Mouse (Mus musculus) left cerebral cortex, postnatal 4 days (tissue): ENCODE results near the gene Palm. TPM values are rescaled to one million over a fixed set of nuclear protein-coding genes. Genes with fewer than 3 reads are reported as not detected.
"Not testable (repeated sequence)": the region's sequence is repeated elsewhere in the genome, so short reads cannot be mapped to it uniquely, and the experiment has no call there.

ENCODE experiments used
- DNase-seq: peaks from one replicate; pipeline ENCODE4 v3.0.0-alpha.2; 2022
- intact Hi-C: fragments of 180-260 bp; cut with DNase I; formaldehyde crosslinking; loops from one replicate; pipeline ENCODE4 v1.15.1; 2025
- total RNA-seq, 2 experiments: library from RNA; stranded (reverse); gene quantifications; 2 replicates each; pipeline ENCODE4 v1.2.3; 2021

Palm gene
- 100 to 1,000 TPM; 404 to 409 TPM for total RNA-seq

DNA sequence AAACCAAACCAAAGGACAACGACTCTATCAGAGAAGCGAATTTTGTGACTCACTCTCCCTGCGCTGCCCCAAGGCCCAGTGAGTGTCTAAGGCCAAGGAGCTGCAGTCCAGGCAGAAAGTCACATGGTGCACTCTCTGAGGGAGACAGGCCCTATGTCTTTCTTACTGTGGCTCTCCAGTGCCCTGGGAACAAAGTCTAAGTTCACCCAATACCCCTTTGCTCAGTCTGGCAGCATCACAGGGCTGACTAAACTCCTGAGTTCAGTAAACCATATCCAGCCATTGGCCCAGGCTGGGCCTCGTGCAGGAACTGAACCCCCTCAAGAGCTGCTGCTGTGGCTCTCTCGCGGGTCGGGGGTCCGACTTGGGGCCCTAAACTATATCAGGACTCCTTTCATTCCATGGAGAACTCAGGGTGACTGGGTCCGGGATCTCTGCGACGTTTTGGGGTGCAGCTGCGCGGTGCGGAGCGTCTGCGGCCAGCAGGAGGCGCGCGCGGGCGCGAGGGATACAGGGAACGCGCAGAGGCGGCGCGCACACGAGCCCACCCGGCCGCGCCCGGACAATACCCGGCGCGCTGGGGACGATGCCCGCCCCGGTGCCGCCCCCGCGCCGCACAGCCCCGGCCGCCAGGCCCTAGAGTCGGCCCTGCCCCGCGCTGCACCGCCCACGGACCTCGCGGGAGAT lies at the start of gene Palm:
Gene Palm (plus strand): TSS at position 522 of the 687 bp plus-strand sequence.
- peak; percentile 84 for DNase-seq
- intact Hi-C loops = no loop called here

DNA sequence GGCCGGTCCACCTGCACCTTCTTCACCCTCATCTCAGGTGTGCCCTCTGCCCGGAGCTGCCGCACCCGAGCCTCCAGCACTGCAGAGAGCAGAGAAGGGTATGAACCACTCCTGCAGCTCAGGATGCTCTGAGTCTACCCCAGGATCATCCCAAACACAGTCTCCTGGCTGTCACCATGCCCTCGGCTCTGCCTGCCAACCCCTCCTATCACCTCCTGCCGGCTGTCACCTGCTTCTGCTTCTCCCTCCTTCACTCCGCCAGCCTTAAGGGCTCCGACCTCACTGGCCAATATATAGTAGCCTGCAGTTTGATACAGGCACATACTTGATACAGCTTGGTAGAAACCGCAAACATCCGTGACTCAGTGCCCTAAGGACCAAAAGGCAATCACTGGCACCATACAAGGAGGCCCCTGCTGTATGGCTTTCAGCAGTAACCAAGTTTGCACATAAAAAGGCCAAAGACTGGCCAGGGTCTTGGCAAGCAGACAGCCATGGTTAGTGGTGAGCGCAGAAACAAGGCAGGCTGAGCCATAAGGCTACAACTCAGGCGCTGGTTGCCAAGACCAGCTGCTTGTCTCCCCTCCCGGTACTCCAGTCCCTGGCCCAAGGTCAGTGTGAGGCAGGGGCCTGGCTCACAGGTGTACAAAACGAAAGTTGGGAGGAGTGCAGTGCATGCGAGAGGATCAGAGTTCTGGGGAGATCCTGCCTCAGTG lies 49.6 kb upstream of the Palm start:
- no peak for DNase-seq
- intact Hi-C loops = no loop called here

DNA sequence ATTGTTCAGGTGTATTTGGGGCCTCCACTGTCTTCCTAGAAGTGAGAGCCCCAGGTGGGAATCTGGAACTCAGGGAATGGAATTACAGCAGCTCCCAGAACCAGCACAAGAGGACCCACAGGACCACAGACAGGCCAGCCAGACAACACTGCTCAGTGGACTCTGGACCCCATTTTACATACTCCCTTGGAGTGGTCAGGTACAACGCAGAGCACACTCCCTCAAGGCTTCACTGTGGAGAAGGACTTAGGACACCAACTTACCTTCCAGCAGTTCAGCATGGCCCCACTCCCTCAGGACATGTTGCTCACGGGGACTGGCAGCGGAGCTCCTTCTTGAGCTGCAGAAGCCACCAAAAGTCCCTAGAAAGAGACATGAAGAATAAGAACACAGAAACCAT lies 48.0 kb upstream of the Palm start:
- intact Hi-C loops = no loop called here
- no peak for DNase-seq

DNA sequence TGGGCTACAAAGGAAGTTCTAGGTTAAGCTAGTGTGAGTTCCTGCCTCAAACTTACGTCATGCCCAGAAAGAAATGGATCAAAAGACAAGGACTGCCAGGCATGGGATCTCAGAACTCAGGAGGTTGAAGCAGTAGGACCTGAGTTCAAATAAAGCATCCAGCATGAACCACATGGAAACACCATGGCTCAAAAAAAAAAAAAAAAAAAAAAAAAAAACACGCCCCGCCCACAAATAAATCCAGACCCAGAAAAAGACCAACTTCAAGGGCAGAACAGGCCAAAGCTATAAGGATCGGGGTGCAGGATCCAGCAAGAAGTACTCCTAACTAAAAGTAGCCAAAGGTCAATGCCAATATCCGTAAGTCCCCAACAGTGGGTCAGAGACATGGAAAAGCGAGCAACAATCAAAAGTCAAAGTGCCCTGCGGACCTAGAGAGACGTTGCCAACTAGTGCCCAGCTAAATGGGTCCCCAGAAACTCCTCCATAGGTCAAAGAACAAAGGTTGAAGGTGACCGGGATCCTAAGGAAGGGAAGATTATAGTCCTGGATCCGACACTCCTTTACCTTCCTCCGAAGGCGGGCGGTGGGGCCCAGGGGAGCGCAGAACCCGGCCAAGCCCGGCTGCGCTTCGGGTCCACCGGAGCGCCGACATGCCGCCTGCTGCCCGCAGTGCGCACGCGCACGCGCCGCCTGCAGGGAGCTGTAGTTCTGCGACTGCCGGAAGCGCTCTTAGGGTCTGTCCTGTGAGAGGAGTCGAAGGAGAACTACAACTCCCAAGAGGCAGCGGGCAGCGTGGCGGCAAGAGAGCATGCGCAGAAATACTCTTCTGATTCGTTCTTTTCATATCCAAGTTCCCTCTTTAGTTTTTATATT lies 47.2 kb upstream of the Palm start, which contains the start of gene Polrmt:
Gene Polrmt (minus strand): TSS at position 684 of the 876 bp plus-strand sequence.
- peak; percentile 97 for DNase-seq
- intact Hi-C loops = no loop called here

DNA sequence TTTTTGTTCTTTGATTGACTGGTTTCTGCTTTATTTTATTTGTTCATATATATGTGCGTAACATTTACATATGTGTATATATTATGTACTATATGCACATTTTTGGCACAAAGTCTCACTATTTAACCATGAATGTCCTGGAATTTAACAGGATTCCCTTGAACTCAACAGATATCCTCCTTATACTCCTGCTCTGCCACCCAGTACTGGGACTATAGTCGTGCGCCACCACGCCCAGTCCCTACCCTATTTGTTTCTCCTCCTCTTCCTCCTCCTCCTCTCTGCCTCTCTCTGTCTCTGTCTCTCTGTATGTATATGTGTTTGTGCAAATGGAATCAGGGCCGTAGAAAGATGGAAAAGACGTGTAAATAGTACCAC lies 46.6 kb upstream of the Palm start:
- DNase-seq = no peak
- intact Hi-C loops = no loop called here

DNA sequence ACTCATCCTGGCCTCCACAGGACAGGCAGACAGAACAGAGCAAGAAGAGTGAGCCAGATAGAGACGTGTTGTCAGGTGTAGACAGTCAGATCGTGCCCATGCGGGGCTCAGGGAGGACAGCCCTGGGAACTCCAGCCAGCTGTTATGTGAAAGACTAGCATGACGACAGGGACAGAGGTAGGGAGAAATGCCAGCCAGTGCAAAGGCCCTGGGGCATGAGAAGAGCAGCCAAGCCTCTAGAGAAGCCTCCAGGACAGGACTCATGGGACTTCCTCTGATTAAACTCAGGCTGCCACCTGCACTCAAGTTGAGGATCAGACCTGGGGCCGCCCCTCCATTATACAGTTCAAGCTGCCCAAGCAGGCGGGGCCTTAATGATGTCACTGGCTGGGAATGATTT lies 44.9 kb upstream of the Palm start:
- intact Hi-C loops = no loop called here
- DNase-seq = no peak

DNA sequence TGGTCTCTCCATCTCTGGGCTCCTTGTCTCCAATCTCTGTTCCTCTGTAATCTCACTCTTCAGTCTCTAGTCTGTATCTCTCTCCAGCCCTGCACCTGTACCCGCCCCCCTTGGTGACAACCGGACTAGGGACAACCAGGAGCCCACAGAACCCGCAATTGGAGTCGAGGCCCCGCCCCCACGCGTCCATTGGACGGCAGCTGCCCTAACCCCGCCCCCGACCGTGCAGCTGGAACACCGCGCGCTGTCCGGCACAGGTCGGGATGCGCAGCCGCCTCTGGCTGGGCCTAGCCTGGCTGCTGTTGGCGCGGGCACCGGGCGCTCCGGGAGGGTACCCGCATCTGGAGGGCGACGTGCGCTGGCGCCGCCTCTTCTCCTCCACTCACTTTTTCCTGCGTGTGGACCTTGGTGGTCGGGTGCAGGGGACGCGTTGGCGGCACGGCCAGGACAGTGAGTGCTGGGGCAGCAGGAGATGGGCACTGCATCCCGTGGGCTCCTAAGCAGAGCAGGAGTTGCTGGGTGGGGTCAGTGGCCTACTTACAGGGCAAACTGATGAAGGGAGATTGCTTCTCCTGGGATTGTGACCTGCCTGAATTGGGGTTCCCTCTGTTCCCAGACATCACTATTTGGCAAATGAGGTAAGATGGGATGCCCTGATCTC lies 38.4 kb upstream of the Palm start, which contains the start of gene Fgf22:
Gene Fgf22 (plus strand): TSS at position 221 of the 661 bp plus-strand sequence.
- peak; percentile 59 for DNase-seq
- intact Hi-C loops = no loop called here

DNA sequence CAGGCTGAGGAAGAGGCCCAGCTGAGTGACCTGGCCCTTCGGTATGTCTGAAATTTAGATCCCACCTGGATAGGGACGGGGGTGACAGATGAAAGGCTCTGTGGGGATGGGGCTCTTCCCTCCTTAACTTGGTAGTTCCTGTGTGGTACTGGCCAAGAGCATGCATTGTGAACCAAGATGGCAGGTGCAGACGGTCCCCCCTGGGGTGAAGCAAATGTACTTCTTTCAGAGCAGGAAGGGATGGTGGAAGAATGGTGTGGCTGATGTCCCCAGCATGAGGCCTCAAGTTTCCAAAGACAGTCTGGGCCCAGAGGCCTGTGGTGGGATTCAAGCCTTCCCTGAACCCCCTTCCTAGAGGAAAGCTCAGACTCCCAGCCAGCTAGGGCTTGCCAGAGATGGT lies 37.5 kb upstream of the Palm start:
- no peak for DNase-seq
- intact Hi-C loops = no loop called here

DNA sequence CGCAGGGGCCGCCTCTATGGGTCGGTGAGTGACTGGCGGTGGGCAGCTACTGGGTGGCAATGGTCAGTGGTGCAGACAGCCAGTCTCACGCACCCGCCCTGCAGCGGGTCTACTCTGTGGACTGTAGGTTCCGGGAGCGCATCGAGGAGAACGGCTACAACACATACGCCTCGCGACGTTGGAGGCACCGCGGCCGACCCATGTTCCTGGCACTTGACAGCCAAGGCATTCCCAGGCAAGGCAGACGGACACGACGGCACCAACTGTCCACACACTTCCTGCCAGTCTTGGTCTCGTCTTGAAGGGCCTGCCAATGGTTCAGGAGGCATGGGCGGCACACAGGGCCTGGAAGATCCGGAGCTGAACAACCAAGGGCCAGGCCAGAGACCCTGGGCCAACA lies 36.7 kb upstream of the Palm start:
- intact Hi-C loops = no loop called here
- DNase-seq = no peak

DNA sequence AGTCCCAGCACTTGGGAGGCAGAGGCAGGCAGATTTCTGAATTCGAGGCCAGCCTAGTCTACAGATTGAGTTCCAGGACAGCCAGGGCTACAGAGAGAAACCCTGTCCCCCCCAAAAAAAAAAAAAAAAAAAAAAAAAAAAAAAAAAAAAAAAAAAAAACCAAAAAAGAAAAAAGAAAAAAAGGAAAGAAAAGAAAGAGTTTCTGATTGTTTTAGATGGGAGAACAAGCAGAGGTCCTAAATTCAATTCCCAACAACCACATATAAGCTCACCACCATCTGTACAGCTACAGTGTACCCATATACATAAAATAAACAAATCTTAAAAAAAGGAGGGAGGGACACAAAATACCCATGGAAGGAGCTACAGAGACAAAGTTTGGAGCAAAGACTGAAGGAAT lies 33.7 kb upstream of the Palm start:
- intact Hi-C loops, DNase-seq: not testable (repeated sequence)

DNA sequence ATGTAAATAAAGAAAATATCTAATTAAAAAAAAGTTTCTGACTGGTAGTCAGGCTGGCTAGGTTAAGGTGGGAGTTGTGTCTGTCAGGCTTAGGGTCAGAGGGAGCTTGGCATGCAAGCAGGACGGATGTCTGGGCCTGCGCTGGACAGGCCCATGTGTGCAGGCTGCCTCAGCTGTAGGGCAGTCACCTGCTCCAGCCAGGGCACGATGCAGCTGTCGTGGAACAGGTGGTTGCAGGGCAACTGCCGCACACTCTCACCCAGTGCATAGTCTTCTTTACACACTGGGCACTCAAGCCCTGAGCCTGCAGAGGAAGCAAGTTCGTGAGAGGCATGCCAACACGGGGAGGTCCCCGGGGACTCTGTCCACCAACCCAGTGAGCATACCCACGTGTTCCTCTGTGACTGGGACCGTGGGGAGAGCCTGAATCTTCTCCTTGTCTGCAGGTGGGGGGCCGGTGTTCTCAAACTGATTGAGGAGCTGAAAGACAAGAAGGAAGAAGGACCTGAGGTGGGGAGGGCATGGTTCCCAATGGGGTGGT lies 32.7 kb upstream of the Palm start:
- intact Hi-C loops = no loop called here
- no peak for DNase-seq

DNA sequence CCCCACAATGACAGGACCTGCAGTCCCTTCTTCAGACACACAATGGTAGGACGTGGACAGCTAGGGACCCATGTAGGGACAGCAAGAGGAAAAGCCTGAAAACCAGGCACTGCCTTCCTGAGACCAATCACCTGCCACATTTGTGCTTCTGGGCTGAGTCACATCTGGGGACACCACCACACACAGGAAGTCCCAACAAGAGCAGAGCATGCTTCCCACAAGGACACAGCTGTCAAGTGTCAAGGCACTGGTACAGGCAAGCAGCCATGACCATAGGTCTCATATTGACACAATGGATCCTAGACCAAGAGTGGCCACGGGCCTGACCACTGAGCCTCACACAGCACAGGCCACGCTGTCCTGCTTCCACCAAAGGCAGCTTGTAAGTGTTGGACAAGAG lies 30.5 kb upstream of the Palm start:
- intact Hi-C loops = no loop called here
- DNase-seq = no peak

DNA sequence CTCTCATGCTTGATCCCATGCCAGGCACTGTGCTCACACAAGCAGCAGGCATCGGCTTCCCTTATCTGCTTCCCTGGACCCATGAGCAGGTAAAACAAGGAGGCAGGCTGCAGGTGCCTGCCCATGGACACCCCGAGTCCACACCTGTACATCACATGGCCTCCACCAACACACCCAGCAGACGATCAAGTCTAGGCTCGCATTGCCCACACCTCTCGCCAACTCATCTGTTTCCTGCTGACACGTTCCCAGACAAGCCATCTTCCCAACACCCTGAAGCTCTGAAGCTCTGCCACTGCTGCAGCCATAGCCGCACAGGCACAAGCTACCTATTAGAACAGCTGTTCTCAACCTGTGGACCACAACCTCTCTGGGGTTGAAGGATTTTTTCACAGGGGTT lies 29.1 kb upstream of the Palm start:
- intact Hi-C loops = no loop called here
- no peak for DNase-seq

DNA sequence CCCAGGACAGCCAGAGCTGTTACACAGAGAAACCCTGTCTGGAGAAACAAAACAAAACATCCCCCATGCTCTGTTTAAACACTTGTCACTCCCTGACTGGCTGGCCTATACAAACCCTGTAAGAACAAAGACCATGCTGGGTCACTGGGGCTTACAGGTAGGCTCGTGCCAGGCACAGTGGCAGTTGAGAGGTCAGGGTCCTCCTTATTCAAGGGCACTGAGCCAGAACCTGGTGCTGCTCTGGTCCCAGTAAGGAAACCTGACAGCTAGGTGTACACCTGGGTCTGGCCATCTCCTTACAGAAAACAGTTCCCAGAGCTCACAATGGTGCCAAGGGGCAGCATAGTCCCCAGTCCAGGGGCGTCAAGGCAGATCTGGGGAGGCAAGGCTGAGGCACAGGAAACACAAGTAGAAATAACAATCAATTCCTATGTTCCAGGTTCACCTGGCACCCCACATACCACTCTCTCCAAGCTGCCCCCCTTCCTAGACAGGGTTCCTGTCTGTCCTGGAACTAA lies 28.1 kb upstream of the Palm start:
- intact Hi-C loops = no loop called here
- DNase-seq = no peak

DNA sequence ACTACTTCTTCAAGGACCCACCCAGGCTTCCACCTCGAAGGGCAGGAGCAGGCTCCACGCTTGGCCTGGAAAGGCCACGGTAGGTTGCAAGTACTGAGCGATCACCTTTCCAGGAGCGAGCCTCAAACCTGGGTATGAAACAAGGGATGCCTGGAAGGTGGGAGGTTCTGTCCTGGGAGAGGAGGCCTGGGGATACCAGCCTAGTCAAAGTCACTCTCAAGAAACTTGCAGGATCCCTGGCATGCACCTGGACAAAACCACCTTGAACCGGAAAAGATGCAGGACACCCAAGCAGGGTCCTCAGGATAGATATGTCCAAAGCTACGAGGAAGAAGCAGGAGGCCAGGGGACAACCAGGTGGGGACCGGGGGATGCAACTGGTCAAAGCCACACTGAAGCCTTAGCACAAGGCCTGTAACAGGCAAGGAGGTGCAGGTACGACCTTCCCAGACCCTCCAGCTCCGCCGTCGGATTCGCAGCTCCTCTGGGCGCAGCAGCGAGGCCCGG lies 27.3 kb upstream of the Palm start:
- intact Hi-C loops = no loop called here
- no peak for DNase-seq

DNA sequence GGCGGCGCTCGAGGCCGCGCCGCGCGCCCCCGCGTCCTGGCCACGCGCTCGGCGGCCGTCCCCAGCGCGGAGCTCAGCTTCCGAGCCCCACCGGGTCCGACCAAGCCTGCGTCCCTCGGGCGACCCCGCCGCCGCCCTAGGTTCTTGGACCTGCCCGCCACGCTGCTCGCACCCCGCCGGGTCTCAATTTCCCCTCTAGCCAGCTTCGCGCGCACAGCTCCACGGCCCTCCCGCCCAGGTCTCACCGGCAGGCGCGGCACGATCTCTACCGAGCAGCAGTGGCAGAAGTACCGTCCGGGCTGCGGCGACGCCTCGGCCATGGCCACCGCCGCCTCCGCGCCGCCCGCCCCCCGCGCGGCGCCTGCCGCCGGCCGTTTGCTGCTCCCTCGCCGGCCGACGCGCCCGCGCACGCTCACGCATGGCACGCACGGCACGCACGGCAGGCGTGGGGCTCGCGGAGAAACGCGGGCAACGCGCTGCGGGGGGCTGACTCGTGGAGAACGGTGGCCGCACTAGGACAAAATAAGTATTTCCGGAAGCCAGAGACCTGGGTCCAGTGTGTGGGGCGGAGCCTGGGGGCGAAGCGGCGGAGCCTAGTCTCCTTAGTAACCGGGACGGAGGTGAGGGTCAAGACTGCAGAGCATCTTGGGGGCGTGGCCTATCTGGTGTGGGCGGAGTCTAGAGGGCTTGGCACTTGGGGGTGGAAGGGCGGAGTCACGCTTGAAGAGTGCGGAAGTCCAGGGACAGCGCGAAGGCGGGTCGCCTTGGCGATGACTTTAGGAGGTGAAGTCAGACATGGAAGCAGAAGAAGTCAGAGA lies 26.7 kb upstream of the Palm start, which contains the start of gene Rnf126:
Gene Rnf126 (minus strand): TSS at position 445 of the 818 bp plus-strand sequence.
- peak; percentile 99 for DNase-seq
- intact Hi-C loops = no loop called here

DNA sequence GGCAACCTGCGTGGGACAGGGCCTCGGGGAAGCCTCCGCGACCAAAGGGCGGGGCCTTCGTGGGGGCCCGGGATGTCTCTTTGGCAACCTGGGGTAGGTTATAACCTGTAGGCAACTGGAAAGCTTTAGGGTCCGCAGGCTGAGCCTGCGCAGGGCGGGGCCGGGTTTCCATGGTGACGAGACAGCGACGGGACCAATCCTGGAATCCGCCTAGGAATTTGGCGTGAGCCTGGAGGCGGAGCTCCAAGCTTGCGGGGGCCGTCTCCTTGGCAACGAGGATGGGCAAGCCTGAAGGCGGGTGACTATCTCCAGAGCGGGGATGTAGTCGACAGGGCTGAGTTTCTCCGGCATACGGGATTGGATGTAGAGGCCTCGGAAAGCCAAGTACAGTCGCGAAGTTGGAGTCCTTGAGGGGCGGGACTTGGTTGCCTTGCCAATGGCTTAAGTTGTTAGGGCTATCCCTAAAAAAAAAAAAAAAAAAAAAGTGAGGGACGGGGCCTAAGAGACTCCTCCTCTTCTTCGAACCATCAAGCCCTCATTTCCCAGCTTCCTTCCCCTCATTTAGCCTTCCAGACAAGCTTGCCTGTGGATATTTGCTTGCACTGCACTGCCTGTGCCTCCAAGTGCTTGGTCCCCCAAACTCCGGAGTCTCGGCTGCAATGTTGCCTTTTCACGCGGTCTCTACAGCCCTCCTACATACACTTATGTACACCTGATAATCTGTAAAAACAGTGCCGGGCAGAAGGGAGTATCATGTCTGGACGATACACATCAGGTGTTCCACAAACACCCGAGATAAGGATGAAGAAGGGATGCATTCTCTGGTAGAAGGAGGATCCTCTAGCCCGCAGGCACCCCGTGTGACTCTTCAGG lies 25.8 kb upstream of the Palm start:
- DNase-seq = peak; percentile 98
- intact Hi-C loops = no loop called here

DNA sequence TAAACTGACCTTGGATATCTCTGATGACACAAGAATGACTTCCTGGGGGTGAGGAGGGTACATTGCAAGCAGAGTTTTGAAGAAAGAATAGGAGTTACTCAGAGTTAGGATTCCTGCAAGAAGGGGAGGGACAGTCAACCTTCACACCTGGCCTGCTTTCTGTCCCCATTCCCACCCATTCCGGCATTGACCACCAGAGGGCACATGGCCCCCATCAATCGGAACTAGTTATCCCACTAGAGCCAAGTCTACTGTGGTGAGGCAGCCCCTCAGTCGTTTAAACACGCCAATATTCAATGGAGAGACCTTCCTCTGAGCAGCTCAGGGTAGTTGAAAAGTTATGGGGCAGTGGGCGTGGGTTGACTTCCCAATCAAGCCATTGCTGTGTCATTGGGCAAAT lies 25.0 kb upstream of the Palm start:
- peak; percentile 85 for DNase-seq
- intact Hi-C loops = no loop called here
